Mouse (Mus musculus): ENCODE results near the gene Rab1b.

GRCm38 (mm10) chr19:5139640-5140039, 32.8 kb upstream of the Rab1b start:
- TF ChIP-seq CTCF (IDR thresholded peaks at IDR 0.05; ENCODE audit: control insufficient read depth, insufficient read depth, insufficient read length) (no peak), USF1 (IDR thresholded peaks at IDR 0.05; ENCODE audit: low read depth) (no peak), MYOD1 (IDR thresholded peaks at IDR 0.05; ENCODE audit: control insufficient read depth, insufficient read length, low read depth) (no peak)
